Mouse (Mus musculus) lung, embryonic 16.5 days (tissue): ENCODE results near the gene 0610040J01Rik. TPM values are rescaled to one million over a fixed set of nuclear protein-coding genes. Genes with fewer than 3 reads are reported as not detected.
A peak's percentile ranks its signal among the peaks of the same experiment; 100 is the strongest.

Experiments used
- ATAC-seq: fragments of 200-750 bp; cut with Nextera tagmentation; 2 replicates; pipeline ENCODE4 v1.8.0; 2017; ENCODE audit warnings: low read depth, mild to moderate bottlenecking, moderate library complexity
- H3K27ac ChIP-seq: fragments of 300-500 bp; sonication (generic); 2 replicates; pipeline ENCODE4 v1.5.1; 2014; ENCODE audit warnings: mild to moderate bottlenecking, control low read depth, low read length
- H3K27me3 ChIP-seq: fragments of 300-500 bp; sonication (generic); 2 replicates; pipeline ENCODE4 v1.6.1; 2014; ENCODE audit warnings: low read depth, low read length, mixed read lengths; ENCODE audit not compliant: control insufficient read depth, insufficient read depth
- H3K36me3 ChIP-seq: fragments of 300-500 bp; sonication (generic); 2 replicates; pipeline ENCODE4 v1.6.1; 2014; ENCODE audit warnings: low read length; ENCODE audit not compliant: control insufficient read depth, insufficient read depth
- H3K4me1 ChIP-seq: fragments of 300-500 bp; sonication (generic); replicated peaks from 2 replicates; pipeline ENCODE4 v1.6.1; 2014; ENCODE audit warnings: low read length, mixed read lengths; ENCODE audit not compliant: control insufficient read depth, insufficient read depth
- H3K4me2 ChIP-seq: fragments of 300-500 bp; sonication (generic); 2 replicates; pipeline ENCODE4 v1.6.1; 2014; ENCODE audit warnings: low read depth, low read length, control low read depth
- H3K4me3 ChIP-seq: fragments of 300-500 bp; sonication (generic); 2 replicates; pipeline ENCODE4 v1.5.1; 2014; ENCODE audit warnings: mild to moderate bottlenecking, low read length, control low read depth
- H3K9ac ChIP-seq: fragments of 300-500 bp; sonication (generic); 2 replicates; pipeline ENCODE4 v1.6.1; 2014; ENCODE audit warnings: low read length, control low read depth
- H3K9me3 ChIP-seq: fragments of 300-500 bp; sonication (generic); 2 replicates; pipeline ENCODE4 v1.6.1; 2016; ENCODE audit warnings: low read length; ENCODE audit not compliant: control insufficient read depth
- WGBS: fragments of 180-500 bp; shearing (Covaris S2); extraction: QIAGEN DNeasy Blood & Tissue Kit; methylation state at CpG from one replicate; pipeline ENCODE4 v1.1.7; 2014; 5-methylcytosine and 5-hydroxymethylcytosine counted together
- polyA plus RNA-seq: library from polyadenylated mRNA; unstranded; fragments of >200 nt; fragmentation: Nextera tagmentation; extraction: Ambion mirVana; gene quantifications from 2 replicates; pipeline ENCODE4 v1.2.1, GENCODE M21; 2015

0610040J01Rik gene
- polyA plus RNA-seq, 1 experiment from 2014 or later, result 26.7 TPM

DNA sequence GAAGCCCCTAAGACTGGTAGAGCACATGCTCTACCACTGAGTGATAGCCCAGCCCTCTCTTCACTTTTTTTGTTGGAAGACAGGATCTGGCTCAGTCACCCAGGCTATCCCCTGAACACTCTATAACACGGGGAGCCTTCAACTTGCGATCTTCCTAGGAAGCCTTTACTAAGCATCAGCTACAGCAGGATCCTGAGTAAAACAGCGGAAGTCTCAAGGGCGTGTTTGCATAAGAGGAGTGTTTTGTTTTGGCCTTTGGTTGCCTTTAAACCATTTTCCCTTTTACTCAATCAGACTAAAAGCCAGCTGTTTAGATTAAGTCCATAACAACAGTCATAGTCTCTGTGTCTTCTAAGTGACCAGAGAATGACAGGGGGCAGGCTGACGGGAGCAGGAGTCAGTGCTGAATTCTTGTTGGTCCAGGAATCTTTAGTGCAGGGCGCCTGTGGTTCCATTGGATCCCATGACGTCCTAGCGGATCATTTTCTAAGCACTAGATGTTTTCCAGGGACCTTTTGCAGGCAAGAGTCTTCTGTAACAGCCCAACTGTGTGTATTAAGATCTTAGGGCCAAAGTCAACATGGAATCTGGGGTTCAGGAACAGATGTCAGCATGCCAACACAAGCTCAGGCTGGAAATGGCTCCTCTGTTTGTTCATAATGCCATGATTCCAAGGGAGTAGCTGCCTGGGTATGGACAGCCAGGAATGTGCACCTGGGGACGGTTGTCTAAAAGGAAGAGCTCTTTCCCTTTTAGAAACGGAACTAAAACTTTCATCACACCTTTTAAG, 98.2 kb downstream of the 0610040J01Rik start:
- Histone ChIP-seq H3K36me3 (0 out of 2 replicates have a peak, but pooled peaks cover 3% of the 10 kb centered on the region), H3K9me3 (no peaks in the 10 kb centered on the region), H3K4me1 (peaks cover 2% of the 10 kb centered on the region), H3K27ac (no peak overlapping the region), H3K9ac (no peak overlapping the region), H3K4me2 (no peak overlapping the region), H3K27me3 (no peaks in the 10 kb centered on the region), H3K4me3 (no peak overlapping the region)
- no peak; the same call in 1 of the 2 replicates for ATAC-seq
- WGBS, result 75% methylated on average over 10 of the region's 10 CpGs

DNA sequence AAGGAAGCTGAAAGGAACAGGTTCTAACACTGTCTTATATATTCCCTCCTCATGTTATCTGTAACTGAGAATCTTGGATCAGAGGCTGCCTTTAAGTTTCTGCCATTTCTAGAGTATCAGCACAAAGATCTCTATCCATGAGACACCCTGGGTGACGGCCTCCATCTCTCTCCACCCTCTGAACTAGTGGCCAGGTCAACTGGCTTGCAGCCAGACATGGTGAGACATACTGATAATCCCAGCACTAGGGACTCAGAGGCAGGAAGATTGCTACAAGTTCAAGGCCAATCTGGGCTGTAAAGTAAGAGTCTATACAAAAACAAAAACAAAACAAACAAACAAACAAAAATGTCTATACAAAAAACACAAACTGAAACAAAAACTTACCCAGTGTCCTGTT, 102.7 kb downstream of the 0610040J01Rik start:
- no peaks in the 10 kb centered on the region for H3K27me3 ChIP-seq
- no peak overlapping the region for H3K4me2 ChIP-seq
- H3K27ac ChIP-seq, result no peak overlapping the region
- H3K9me3 ChIP-seq, result no peaks in the 10 kb centered on the region
- peaks cover 8% of the 10 kb centered on the region for H3K4me1 ChIP-seq
- 0 out of 2 replicates have a peak, but pooled peaks cover 3% of the 10 kb centered on the region for H3K36me3 ChIP-seq
- 56% methylated on average over 1 of the region's 1 CpGs for WGBS
- H3K4me3 ChIP-seq, result no peak overlapping the region
- H3K9ac ChIP-seq, result no peak overlapping the region
- ATAC-seq, result no peak

DNA sequence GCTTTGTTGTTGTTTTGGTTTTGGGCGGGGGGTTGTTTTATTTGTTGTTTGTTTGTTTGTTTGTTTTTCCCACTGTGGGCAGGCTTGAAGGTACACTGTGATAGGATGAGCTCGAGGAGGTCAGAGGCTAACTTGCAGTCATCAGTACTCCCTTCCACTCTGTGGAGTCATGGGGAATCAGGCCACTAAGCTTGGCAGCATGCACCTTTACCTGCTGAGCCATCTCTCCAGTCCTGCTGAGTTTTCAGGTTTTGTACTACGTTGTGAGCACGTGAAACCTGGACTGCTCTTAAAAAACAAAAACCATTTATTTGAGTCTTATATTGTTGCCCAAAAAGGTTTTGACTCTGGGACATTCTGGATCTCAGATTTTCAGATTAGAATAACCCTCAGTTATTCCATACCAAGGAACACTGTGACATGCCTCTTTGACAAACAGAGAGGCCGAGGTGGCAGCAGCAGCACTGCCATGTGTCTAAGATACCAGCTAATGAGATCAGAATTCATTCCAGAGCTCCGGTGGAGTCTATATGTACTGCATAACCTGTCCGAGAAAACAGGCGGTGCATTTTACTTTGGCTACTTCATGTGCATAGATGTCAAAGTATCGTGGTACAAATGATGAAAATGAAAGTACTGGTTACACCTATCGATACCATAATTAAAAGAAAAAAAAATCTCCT, 104.4 kb downstream of the 0610040J01Rik start:
- H3K36me3 ChIP-seq, result no peaks in the 10 kb centered on the region
- H3K27ac ChIP-seq, result no peak overlapping the region
- no peaks in the 10 kb centered on the region for H3K27me3 ChIP-seq
- H3K4me1 ChIP-seq, result peaks cover 8% of the 10 kb centered on the region
- H3K4me2 ChIP-seq, result no peak overlapping the region
- H3K4me3 ChIP-seq, result no peak overlapping the region
- H3K9ac ChIP-seq, result no peak overlapping the region
- WGBS, result 87% methylated on average over 10 of the region's 10 CpGs
- ATAC-seq, result no peak
- H3K9me3 ChIP-seq, result no peaks in the 10 kb centered on the region

DNA sequence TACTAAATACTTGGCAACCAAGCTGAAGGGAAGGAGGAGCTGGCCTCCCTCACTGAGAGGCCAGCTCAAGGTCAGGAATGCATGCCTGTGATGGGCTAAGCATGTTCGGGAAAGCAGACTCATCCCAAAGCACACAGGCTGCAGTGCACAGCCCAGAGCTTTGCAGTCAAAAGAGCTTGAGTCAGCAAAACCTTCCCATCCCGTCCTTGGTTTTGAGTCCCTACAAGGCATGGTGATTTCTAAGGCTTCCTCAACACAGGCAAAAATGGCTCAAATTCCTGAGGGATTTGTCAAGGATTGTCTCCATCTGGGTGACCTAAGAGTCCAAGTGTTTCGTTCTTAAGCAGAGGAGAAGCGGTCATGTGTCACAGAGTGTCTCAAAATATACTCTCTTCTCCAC, 106.0 kb downstream of the 0610040J01Rik start:
- peak; percentile 85 for ATAC-seq
- WGBS, result 36% methylated on average over 4 of the region's 4 CpGs
- no peak overlapping the region for H3K9ac ChIP-seq
- no peaks in the 10 kb centered on the region for H3K27me3 ChIP-seq
- no peak overlapping the region for H3K27ac ChIP-seq
- H3K4me3 ChIP-seq, result no peak overlapping the region
- H3K9me3 ChIP-seq, result no peaks in the 10 kb centered on the region
- H3K4me2 ChIP-seq, result no peak overlapping the region
- peaks cover 8% of the 10 kb centered on the region for H3K4me1 ChIP-seq
- H3K36me3 ChIP-seq, result no peaks in the 10 kb centered on the region

DNA sequence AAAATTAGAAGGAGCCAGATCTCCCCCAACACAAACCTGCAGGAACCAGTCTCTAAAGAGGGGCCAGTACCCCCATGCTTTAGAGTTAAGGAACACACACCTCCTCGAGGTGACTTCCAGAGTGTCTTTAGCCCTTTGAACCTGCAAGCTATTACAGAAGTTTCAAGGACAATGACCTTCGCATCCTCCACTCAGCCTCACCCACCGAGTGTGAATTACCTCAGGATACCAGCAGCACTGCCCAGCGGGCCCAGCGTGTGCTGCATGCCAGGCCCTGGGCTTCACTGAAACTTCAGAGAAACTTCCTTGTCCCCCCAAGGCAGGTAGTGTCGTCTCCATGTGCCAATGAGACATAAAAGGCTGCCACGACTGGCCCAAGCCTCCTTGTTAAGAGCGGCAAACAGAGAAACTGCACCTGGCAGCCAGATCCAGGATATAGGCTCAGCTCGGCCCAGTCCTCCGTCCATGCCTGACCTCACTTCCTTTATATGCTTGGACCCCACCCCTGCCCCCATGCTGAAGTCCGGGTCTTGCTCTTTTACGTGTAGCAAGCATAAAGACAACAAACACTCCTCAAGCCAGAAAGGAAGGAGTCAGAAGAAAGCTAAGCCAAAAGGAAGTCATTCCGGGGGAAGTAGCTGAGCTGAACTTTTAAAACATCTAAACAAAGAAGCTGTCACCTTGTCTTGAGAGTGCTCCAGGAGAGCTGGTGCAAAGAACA, 111.3 kb downstream of the 0610040J01Rik start:
- peak overlapping the region; percentile 35; the same call in 1 of the 2 replicates for H3K27ac ChIP-seq
- H3K9ac ChIP-seq, result no peak overlapping the region
- H3K4me1 ChIP-seq, result 0 out of 2 replicates have a peak, but pooled peaks cover 3% of the 10 kb centered on the region
- 58% methylated on average over 13 of the region's 13 CpGs for WGBS
- H3K27me3 ChIP-seq, result no peaks in the 10 kb centered on the region
- no peak overlapping the region for H3K4me2 ChIP-seq
- no peaks in the 10 kb centered on the region for H3K9me3 ChIP-seq
- peak; percentile 56; the same call in 1 of the 2 replicates for ATAC-seq
- H3K4me3 ChIP-seq, result no peak overlapping the region
- peaks cover 16% of the 10 kb centered on the region for H3K36me3 ChIP-seq

DNA sequence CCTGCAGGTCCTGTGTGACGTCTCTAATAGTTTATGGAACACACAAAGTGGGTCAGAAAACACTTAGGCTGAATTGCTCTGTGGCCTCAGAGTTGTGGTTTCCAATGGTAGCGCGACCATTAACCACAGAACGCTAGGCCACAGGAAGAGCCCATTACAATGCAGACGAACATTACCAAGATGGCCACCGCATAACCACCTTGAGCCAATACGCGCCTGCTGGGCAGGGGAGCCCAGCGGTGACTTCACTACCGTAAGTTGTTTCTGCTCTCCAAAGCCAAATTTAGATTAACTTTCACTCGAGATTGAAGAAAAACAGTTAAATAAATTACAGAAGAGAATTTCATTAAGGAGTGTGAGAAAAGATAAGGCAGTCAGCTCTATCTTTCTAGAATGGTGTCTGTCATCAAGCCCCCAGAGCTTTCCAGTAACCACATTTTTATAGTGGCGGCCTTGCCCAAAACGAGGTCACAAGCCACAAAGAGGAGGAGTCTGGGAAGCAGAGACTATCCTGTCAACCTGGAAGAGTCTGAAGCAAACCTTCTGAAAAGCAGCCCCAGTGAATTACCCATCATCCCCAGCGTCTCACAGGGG, 113.0 kb downstream of the 0610040J01Rik start:
- Histone ChIP-seq H3K9ac (no peak overlapping the region), H3K36me3 (peaks cover 21% of the 10 kb centered on the region), H3K27me3 (no peaks in the 10 kb centered on the region), H3K27ac (no peak overlapping the region), H3K4me3 (no peak overlapping the region), H3K4me1 (no peaks in the 10 kb centered on the region), H3K9me3 (no peaks in the 10 kb centered on the region), H3K4me2 (no peak overlapping the region)
- 84% methylated on average over 14 of the region's 14 CpGs for WGBS
- ATAC-seq, result no peak

DNA sequence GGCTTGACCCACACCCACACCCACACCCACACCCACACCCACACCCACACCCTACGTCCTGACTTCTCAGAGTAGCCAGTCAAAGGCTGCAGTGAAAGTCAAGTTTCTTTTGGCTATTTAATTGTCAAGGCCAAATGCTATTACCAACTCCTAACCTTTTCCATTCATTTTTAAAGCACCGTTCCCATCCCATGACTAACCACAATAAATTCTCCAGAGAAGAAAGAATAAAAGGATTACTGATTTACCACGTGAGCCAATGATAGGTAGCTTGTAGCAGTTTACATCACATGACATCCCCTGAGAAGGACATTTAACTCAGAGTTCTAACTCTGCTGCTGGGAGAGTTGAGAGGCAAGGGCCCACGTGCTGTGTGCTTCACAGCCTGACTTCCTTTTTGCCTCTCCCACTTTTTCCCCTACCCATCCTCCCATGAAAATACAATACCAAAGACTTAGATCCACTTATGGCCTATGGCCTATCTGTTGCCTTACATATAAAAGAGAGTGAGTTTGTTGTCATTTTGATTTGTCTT, 118.7 kb downstream of the 0610040J01Rik start:
- no peak overlapping the region for H3K4me3 ChIP-seq
- no peak for ATAC-seq
- H3K4me2 ChIP-seq, result no peak overlapping the region
- H3K27me3 ChIP-seq, result no peaks in the 10 kb centered on the region
- no peak overlapping the region for H3K9ac ChIP-seq
- no peak overlapping the region for H3K27ac ChIP-seq
- H3K36me3 ChIP-seq, result peaks cover 24% of the 10 kb centered on the region
- no peaks in the 10 kb centered on the region for H3K9me3 ChIP-seq
- 72% methylated on average over 4 of the region's 4 CpGs for WGBS
- peaks cover 6% of the 10 kb centered on the region; the same call in 1 of the 2 replicates for H3K4me1 ChIP-seq

DNA sequence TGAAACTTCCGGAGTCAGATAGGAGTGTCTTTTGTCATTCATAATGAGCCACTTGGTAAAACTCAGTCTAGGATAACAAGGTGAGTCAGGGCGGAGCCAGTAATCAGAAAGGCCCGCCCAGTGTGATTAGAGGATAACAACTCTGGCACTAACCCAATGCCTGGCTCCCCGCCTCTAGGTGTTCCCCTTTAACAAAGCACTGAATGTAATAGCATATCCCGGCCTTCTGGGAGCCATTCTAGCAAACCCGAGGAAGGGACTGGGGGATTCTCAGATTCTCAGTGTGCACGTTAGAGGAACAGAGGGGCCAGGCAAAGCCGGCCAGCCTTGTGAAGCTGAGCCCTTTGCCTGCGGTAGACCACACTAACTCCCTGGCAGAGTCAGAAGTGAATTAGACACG, 120.7 kb downstream of the 0610040J01Rik start:
- peak overlapping the region; percentile 36; the same call in 1 of the 2 replicates for H3K27ac ChIP-seq
- H3K4me3 ChIP-seq, result no peak overlapping the region
- WGBS, result 55% methylated on average over 10 of the region's 10 CpGs
- H3K36me3 ChIP-seq, result peaks cover 14% of the 10 kb centered on the region
- H3K4me1 ChIP-seq, result peaks cover 6% of the 10 kb centered on the region; the same call in 1 of the 2 replicates
- H3K9me3 ChIP-seq, result no peaks in the 10 kb centered on the region
- H3K27me3 ChIP-seq, result no peaks in the 10 kb centered on the region
- peak; percentile 55; the same call in 1 of the 2 replicates for ATAC-seq
- H3K4me2 ChIP-seq, result no peak overlapping the region
- H3K9ac ChIP-seq, result no peak overlapping the region
